Mouse (Mus musculus) liver, embryonic 11.5 days (tissue): ENCODE results near the gene Rpl6. TPM values are rescaled to one million over a fixed set of nuclear protein-coding genes. Genes with fewer than 3 reads are reported as not detected.

Source experiments
- ATAC-seq: fragments of 200-750 bp; cut with Nextera tagmentation; replicated peaks from 2 replicates; pipeline ENCODE4 v1.8.0; 2017; ENCODE audit warnings: moderate number of reproducible peaks, mild to moderate bottlenecking, moderate TSS enrichment, moderate library complexity; ENCODE audit not compliant: low FRiP score
- DNase-seq: peaks from one replicate; pipeline ENCODE4 v3.0.0-alpha.2; 2017; ENCODE audit warnings: low spot score
- H3K27ac ChIP-seq: fragments of 300-500 bp; sonication (generic); 2 replicates; pipeline ENCODE4 v1.5.1; 2014; ENCODE audit warnings: mild to moderate bottlenecking, low read depth, low read length, control low read depth
- H3K27me3 ChIP-seq: fragments of 300-500 bp; sonication (generic); replicated peaks from 2 replicates; pipeline ENCODE4 v1.6.1; 2014; ENCODE audit warnings: low read length, mixed read lengths; ENCODE audit not compliant: control insufficient read depth, insufficient read depth
- H3K36me3 ChIP-seq: fragments of 300-500 bp; sonication (generic); 2 replicates; pipeline ENCODE4 v1.6.1; 2014; ENCODE audit warnings: mild to moderate bottlenecking, low read length, moderate library complexity, mixed read lengths; ENCODE audit not compliant: control insufficient read depth, insufficient read depth
- H3K4me1 ChIP-seq: fragments of 300-500 bp; sonication (generic); replicated peaks from 2 replicates; pipeline ENCODE4 v1.6.1; 2014; ENCODE audit warnings: low read length, mixed read lengths; ENCODE audit not compliant: control insufficient read depth, insufficient read depth
- H3K4me2 ChIP-seq: fragments of 300-500 bp; sonication (generic); 2 replicates; pipeline ENCODE4 v1.6.1; 2014; ENCODE audit warnings: mild to moderate bottlenecking, control low read depth, moderate library complexity
- H3K4me3 ChIP-seq: fragments of 300-500 bp; sonication (generic); 2 replicates; pipeline ENCODE4 v1.5.1; 2014; ENCODE audit warnings: low read depth, low read length, control low read depth
- H3K9ac ChIP-seq: fragments of 300-500 bp; sonication (generic); 2 replicates; pipeline ENCODE4 v1.6.1; 2014; ENCODE audit warnings: low read depth, low read length, control low read depth
- H3K9me3 ChIP-seq: fragments of 300-500 bp; sonication (generic); 2 replicates; pipeline ENCODE4 v1.6.1; 2016; ENCODE audit warnings: low read length, inconsistent platforms, mixed read lengths; ENCODE audit not compliant: control insufficient read depth
- WGBS: fragments of 180-500 bp; shearing (Covaris S2); extraction: QIAGEN DNeasy Blood & Tissue Kit; methylation state at CpG from one replicate; pipeline ENCODE4 v1.1.7; 2014; 5-methylcytosine and 5-hydroxymethylcytosine counted together
- polyA plus RNA-seq: library from polyadenylated mRNA; unstranded; fragments of >200 nt; fragmentation: Nextera tagmentation; extraction: Ambion mirVana; gene quantifications from 2 replicates; pipeline ENCODE4 v1.2.1, GENCODE M21; 2014

Gene Rpl6
- polyA plus RNA-seq, 1 experiment from 2014 or later, result 1,036 TPM

GRCm38 (mm10) chr5:121245201-121245600 lies 40.9 kb downstream of the Rpl6 start:
- Histone ChIP-seq H3K4me3 (no peak overlapping the region), H3K9ac (peak overlapping the region; percentile 55), H3K4me1 (peaks cover 71% of the 10 kb centered on the region), H3K27ac (peak overlapping the region; percentile 95), H3K4me2 (peak overlapping the region; percentile 59), H3K9me3 (no peaks in the 10 kb centered on the region), H3K27me3 (no peaks in the 10 kb centered on the region), H3K36me3 (no peaks in the 10 kb centered on the region)
- ATAC-seq (peak; percentile 32), DNase-seq (no peak)
- WGBS, result 69% methylated on average over 7 of the region's 7 CpGs

- Histone ChIP-seq H3K4me3 (no peak overlapping the region), H3K4me2 (no peak overlapping the region), H3K4me1 (peaks cover 46% of the 10 kb centered on the region), H3K9me3 (no peaks in the 10 kb centered on the region), H3K27ac (no peak overlapping the region), H3K36me3 (peaks cover 3% of the 10 kb centered on the region; the same call in 1 of the 2 replicates), H3K27me3 (no peaks in the 10 kb centered on the region), H3K9ac (no peak overlapping the region)
- no peak for DNase-seq
- ATAC-seq, result peak; percentile 44
- WGBS, result 72% methylated on average over 3 of the region's 3 CpGs
These were observed 44.6 kb downstream of the Rpl6 start for GRCm38 (mm10) chr5:121248766-121249394.

- DNase-seq (no peak), ATAC-seq (no peak)
- H3K27me3 ChIP-seq, result no peaks in the 10 kb centered on the region
- WGBS, result 78% methylated on average over 3 of the region's 3 CpGs
- H3K4me2 ChIP-seq, result no peak overlapping the region
- no peak overlapping the region for H3K9ac ChIP-seq
- H3K4me1 ChIP-seq, result peaks cover 41% of the 10 kb centered on the region
- H3K27ac ChIP-seq, result no peak overlapping the region
- peaks cover 5% of the 10 kb centered on the region; the same call in 1 of the 2 replicates for H3K36me3 ChIP-seq
- no peaks in the 10 kb centered on the region for H3K9me3 ChIP-seq
- no peak overlapping the region for H3K4me3 ChIP-seq
These were observed 45.4 kb downstream of the Rpl6 start for GRCm38 (mm10) chr5:121249693-121250092.

- no peak overlapping the region for H3K9ac ChIP-seq
- H3K27me3 ChIP-seq, result no peaks in the 10 kb centered on the region
- H3K27ac ChIP-seq, result peak overlapping the region; percentile 22; the same call in 1 of the 2 replicates
- peaks cover 21% of the 10 kb centered on the region for H3K4me1 ChIP-seq
- peaks cover 6% of the 10 kb centered on the region; the same call in 1 of the 2 replicates for H3K36me3 ChIP-seq
- 70% methylated on average over 8 of the region's 8 CpGs for WGBS
- H3K9me3 ChIP-seq, result no peaks in the 10 kb centered on the region
- no peak for ATAC-seq
- H3K4me2 ChIP-seq, result no peak overlapping the region
- no peak overlapping the region for H3K4me3 ChIP-seq
- no peak for DNase-seq
These were observed 47.5 kb downstream of the Rpl6 start for GRCm38 (mm10) chr5:121251813-121252212.

- H3K4me2 ChIP-seq, result no peak overlapping the region
- H3K36me3 ChIP-seq, result peaks cover 8% of the 10 kb centered on the region; the same call in 1 of the 2 replicates
- ATAC-seq (no peak), DNase-seq (no peak)
- no peak overlapping the region for H3K4me3 ChIP-seq
- 89% methylated on average over 18 of the region's 18 CpGs for WGBS
- no peak overlapping the region for H3K9ac ChIP-seq
- no peaks in the 10 kb centered on the region for H3K9me3 ChIP-seq
- no peaks in the 10 kb centered on the region for H3K27me3 ChIP-seq
- peaks cover 9% of the 10 kb centered on the region for H3K4me1 ChIP-seq
- no peak overlapping the region for H3K27ac ChIP-seq
These were observed 49.7 kb downstream of the Rpl6 start for GRCm38 (mm10) chr5:121253816-121254497.

- no peak overlapping the region for H3K4me2 ChIP-seq
- no peak overlapping the region for H3K27ac ChIP-seq
- H3K9me3 ChIP-seq, result no peaks in the 10 kb centered on the region
- DNase-seq, result no peak
- H3K36me3 ChIP-seq, result peaks cover 8% of the 10 kb centered on the region; the same call in 1 of the 2 replicates
- peaks cover 8% of the 10 kb centered on the region for H3K4me1 ChIP-seq
- no peak overlapping the region for H3K9ac ChIP-seq
- 81% methylated on average over 7 of the region's 7 CpGs for WGBS
- no peaks in the 10 kb centered on the region for H3K27me3 ChIP-seq
- H3K4me3 ChIP-seq, result no peak overlapping the region
- ATAC-seq, result no peak
These were observed 50.7 kb downstream of the Rpl6 start for GRCm38 (mm10) chr5:121254977-121255376.

Other genes starting within 250 kb of the Rpl6 start
- not detected in 2 replicates for gene Rph3a, start 194.4 kb upstream of the Rpl6 start, polyA plus RNA-seq
- gene Ptpn11, start 13.1 kb upstream of the Rpl6 start, polyA plus RNA-seq, result 21.5 TPM in 2 replicates
- gene Hectd4, start 15.7 kb downstream of the Rpl6 start, polyA plus RNA-seq, result 11.8 and 16.3 TPM in 2 replicates
- gene Trafd1, start 181.2 kb downstream of the Rpl6 start, polyA plus RNA-seq, result 36.7 and 38.6 TPM in 2 replicates
- 59.5 and 64.2 TPM in 2 replicates for gene Naa25, start 193.5 kb downstream of the Rpl6 start, polyA plus RNA-seq
- 1.1 and 2.6 TPM in 2 replicates for gene Tmem116, start 247.4 kb downstream of the Rpl6 start, polyA plus RNA-seq
- gene Erp29, start 248.0 kb downstream of the Rpl6 start, polyA plus RNA-seq, result 168 and 175 TPM in 2 replicates